25 mouse cellular contexts compared by ENCODE assay signal in genomic region chr1:170375721-170376120, GRCm38 (mm10).
A peak's percentile ranks its signal among the peaks of the same experiment; 100 is the strongest.
DNase-seq lines count a peak whose midpoint lies in the region; ATAC-seq lines count a peak whose summit lies in the region.
"Had no signal": no experiment of that assay in that cellular context is flagged by ENCODE, and none has a peak within 500 bp of the region (broad histone marks: within the 10 kb centered on the region; RNA-seq: fewer than 3 reads in every experiment).

No protein-coding gene starts in this region.

- no peak overlapping the region for H3K4me2 ChIP-seq in forebrain, embryonic 11.5 days (ENCODE audit: low read depth, low read length, severe bottlenecking)
- H3K4me2 ChIP-seq: embryonic facial prominence, embryonic 12.5 days; forebrain, embryonic 13.5 days; forebrain, embryonic 15.5 days had no signal

- H3K27me3 ChIP-seq in forebrain, embryonic 10.5 days (ENCODE audit: poor library complexity, severe bottlenecking) = no peaks in the 10 kb centered on the region
- H3K27me3 ChIP-seq in forebrain, embryonic 11.5 days (ENCODE audit: control insufficient read depth, insufficient read depth, low read length) = no peaks in the 10 kb centered on the region
- H3K27me3 ChIP-seq: CH12.LX; embryonic facial prominence, embryonic 12.5 days; forebrain, embryonic 13.5 days; forebrain, embryonic 15.5 days; Patski had no signal

- DNase-seq in forebrain, embryonic 10.5 days (ENCODE audit: extremely low spot score, low spot score) = no peak
- DNase-seq in forebrain, embryonic 11.5 days (ENCODE audit: low spot score) = no peak
- peak; percentile 56 for DNase-seq in heart, adult 11 months
- no peak for DNase-seq in heart, postnatal 14 days
- peak; percentile 45 for DNase-seq in brain, adult 2 months (ENCODE audit: low read depth, low spot score)
- DNase-seq: adrenal gland, adult 8-10 months; adrenal gland, postnatal 14 days; adrenal gland, postnatal 36 days; B cell, adult 2 months; cerebellum, adult 11 months; cerebellum, adult 18-20 months; cerebellum, adult 8-10 months; cerebellum, adult 9-11 months; cerebellum, postnatal 14 days; cerebellum, postnatal 36 days; forebrain, postnatal 0 days had no signal

- no peak for ATAC-seq in forebrain, embryonic 11.5 days (replicated peaks; ENCODE audit: low FRiP score)
- ATAC-seq: activated CD4-positive, CD25-positive, alpha-beta regulatory T cell, adult 4 months; CD4-positive, CD25-positive, alpha-beta regulatory T cell, adult 4 months; forebrain, embryonic 13.5 days; forebrain, embryonic 15.5 days; forebrain, postnatal 0 days; Patski had no signal

- no peak overlapping the region for H3K9ac ChIP-seq in forebrain, embryonic 11.5 days (ENCODE audit: low read length)
- H3K9ac ChIP-seq: embryonic facial prominence, embryonic 12.5 days; forebrain, embryonic 13.5 days; forebrain, embryonic 15.5 days; forebrain, postnatal 0 days had no signal

- peaks cover 14% of the 10 kb centered on the region for H3K4me1 ChIP-seq in forebrain, embryonic 10.5 days
- peaks cover 5% of the 10 kb centered on the region for H3K4me1 ChIP-seq in forebrain, embryonic 11.5 days (replicated peaks; ENCODE audit: control insufficient read depth, insufficient read depth, low read length)
- H3K4me1 ChIP-seq: embryonic facial prominence, embryonic 12.5 days; forebrain, embryonic 15.5 days had no signal

- intact Hi-C loops in heart, postnatal 14 days (cut with DNase I) = no loop called here

- no peaks in the 10 kb centered on the region for H3K9me3 ChIP-seq in forebrain, embryonic 10.5 days
- H3K9me3 ChIP-seq in forebrain, embryonic 11.5 days (ENCODE audit: control insufficient read depth, low read length) = no peaks in the 10 kb centered on the region
- H3K9me3 ChIP-seq: embryonic facial prominence, embryonic 10.5 days; embryonic facial prominence, embryonic 12.5 days; forebrain, embryonic 13.5 days; forebrain, embryonic 15.5 days; G1E had no signal

- no peak overlapping the region for H3K4me3 ChIP-seq in forebrain, embryonic 10.5 days
- H3K4me3 ChIP-seq in forebrain, embryonic 11.5 days (ENCODE audit: low read depth, low read length) = no peak overlapping the region
- H3K4me3 ChIP-seq: embryonic facial prominence, embryonic 10.5 days; embryonic facial prominence, embryonic 12.5 days; forebrain, embryonic 13.5 days; forebrain, embryonic 15.5 days had no signal

- H3K27ac ChIP-seq in forebrain, embryonic 10.5 days = 0 out of 2 replicates have a peak overlapping the region, but pooled peaks have one; percentile 15
- H3K27ac ChIP-seq in forebrain, embryonic 11.5 days (ENCODE audit: low read depth, low read length) = no peak overlapping the region
- H3K27ac ChIP-seq: embryonic facial prominence, embryonic 10.5 days; embryonic facial prominence, embryonic 12.5 days; forebrain, embryonic 13.5 days; forebrain, embryonic 15.5 days had no signal

- no peaks in the 10 kb centered on the region for H3K36me3 ChIP-seq in forebrain, embryonic 10.5 days (replicated peaks)
- H3K36me3 ChIP-seq in forebrain, embryonic 11.5 days (ENCODE audit: control insufficient read depth, insufficient read depth, low read length) = no peaks in the 10 kb centered on the region
- H3K36me3 ChIP-seq: embryonic facial prominence, embryonic 10.5 days; embryonic facial prominence, embryonic 12.5 days; forebrain, embryonic 15.5 days; G1E had no signal

- 91% methylated on average over 5 of the region's 5 CpGs for WGBS in forebrain, embryonic 10.5 days
- 91% methylated on average over 5 of the region's 5 CpGs for WGBS in forebrain, embryonic 11.5 days

Comparison
In these comparisons a context has a peak if more than half of its experiments do, and no peak if none do; other contexts are left out.
1. DNase-seq: peak in heart, adult 11 months (single experiment) and brain, adult 2 months (single experiment); none in forebrain, embryonic 10.5 days (single experiment), forebrain, embryonic 11.5 days (single experiment) and heart, postnatal 14 days (0 of 2).